Mouse (Mus musculus) c-Kit-positive CD71-negative TER-119-negative erythroid progenitor cells, embryonic 14.5 days (primary cell): ENCODE data around the gene Tbl1xr1.
A peak's percentile ranks its signal among the peaks of the same experiment; 100 is the strongest.

Experiments
- DNase-seq: peaks from one replicate; pipeline ENCODE4 v3.0.0-alpha.2; 2013; ENCODE audit warnings: low read depth

The Tbl1xr1 gene

GRCm38 (mm10) chr3:22076561-22076935, at the start of gene Tbl1xr1:
Tbl1xr1 (plus strand) TSS chr3:22076652.
- DNase-seq = peak; percentile 69

GRCm38 (mm10) chr3:22038004-22038403, 38.4 kb upstream of the Tbl1xr1 start:
- DNase-seq = no peak

- DNase-seq = no peak
These were observed 37.2 kb upstream of the Tbl1xr1 start for GRCm38 (mm10) chr3:22039036-22039795.

- DNase-seq = no peak
These were observed 35.8 kb upstream of the Tbl1xr1 start for GRCm38 (mm10) chr3:22040627-22041026.

- no peak for DNase-seq
These were observed 29.2 kb upstream of the Tbl1xr1 start for GRCm38 (mm10) chr3:22047203-22047602.

DNA sequence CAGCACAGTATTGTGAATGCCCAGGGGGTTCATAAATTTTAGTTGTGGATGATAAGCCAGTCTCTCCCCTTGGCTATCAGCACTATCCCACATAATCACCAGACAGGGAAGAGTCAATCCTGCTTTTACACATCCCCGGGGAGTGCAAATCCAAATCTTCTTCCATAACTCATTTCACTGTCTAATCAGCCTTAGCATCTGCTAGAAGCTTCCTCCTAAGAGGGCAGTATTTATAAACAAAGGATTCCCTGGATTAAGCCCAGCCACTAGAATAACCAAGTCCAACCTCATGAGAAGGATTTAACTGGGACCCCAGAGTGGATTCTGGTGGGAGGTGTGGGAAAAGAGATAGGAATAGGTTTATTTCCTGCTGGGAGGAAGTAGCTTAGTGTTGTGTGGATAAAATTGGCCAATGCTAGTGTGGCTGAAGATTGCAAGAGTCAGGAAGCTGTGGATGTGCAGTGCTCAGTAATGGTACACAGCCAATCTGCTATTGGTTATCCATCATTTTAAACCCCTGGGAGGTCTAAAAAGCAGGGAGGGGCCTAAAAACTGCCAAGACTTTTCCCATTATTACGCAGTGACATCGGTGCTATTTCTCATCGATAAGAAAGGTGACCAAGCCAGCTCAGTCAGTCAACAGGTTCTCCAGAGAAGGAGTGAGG, 19.7 kb upstream of the Tbl1xr1 start:
- DNase-seq = no peak

DNA sequence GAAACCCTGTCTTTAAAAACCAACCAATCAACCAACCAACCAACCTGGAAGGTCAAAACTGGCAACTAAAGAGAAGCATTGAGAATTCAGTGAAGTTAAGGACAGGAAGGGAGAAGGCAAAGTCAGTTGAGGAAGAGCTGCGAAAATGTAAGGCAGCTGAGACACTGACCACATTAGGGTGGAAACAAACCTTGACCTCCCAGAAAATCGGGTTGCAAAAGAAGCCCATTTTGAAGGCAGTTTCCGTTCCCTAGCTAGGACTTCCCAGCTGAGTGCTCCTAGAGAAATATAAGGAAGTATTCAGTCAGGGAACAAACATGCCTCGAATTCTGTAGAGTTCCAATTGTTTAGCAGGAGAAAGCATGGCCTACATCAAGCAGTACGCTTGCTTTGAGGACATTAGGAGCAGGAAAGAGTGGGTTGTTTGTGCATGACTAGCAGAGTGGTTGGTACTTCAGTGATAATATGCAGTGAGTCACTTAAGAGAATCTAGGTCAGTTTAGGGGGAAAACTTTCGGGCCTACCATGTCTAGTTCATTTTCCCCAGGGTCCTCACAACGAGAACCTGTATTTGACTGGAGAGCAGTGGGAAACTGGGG, 18.1 kb upstream of the Tbl1xr1 start:
- no peak for DNase-seq

GRCm38 (mm10) chr3:22061163-22061562, 15.3 kb upstream of the Tbl1xr1 start:
- DNase-seq = no peak

DNA sequence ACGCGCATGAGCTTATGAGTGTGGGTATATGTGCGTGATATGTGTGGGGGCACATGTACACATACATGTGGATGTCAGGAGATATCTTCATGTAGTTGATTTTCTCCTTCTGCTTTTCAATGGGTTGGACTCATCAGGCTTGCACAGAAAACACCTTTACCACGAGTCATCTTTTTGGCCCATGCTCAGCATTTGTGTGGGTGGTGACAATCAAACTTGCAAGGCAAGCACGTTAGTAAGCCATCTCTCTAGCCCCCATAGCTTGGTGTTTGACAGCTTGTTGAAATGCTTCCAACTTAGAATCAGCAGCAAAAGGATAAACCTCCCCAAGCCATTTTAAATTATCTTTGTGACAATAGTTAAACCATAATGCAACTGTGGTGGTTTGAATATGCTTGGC, 7.8 kb upstream of the Tbl1xr1 start:
- DNase-seq = no peak

DNA sequence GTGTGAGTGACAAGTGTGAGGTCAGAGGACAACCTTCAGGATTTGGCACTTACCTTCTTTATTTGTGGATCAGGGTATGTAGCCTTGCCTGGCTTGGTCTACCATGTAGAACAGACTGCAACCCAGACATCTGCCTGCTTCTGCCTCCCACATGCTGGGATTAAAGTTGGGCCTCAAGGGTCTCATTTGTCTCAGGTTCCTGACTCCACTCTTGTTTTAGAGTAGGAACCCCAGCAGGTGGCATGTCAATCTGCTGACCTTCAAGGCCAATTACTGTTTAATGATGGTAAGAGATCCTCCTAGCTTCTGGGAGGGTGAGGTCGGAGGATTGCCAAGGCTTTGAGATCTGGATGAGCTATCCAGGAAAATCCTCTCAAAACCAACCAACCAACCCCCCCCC, 2.5 kb upstream of the Tbl1xr1 start:
- no peak for DNase-seq

DNA sequence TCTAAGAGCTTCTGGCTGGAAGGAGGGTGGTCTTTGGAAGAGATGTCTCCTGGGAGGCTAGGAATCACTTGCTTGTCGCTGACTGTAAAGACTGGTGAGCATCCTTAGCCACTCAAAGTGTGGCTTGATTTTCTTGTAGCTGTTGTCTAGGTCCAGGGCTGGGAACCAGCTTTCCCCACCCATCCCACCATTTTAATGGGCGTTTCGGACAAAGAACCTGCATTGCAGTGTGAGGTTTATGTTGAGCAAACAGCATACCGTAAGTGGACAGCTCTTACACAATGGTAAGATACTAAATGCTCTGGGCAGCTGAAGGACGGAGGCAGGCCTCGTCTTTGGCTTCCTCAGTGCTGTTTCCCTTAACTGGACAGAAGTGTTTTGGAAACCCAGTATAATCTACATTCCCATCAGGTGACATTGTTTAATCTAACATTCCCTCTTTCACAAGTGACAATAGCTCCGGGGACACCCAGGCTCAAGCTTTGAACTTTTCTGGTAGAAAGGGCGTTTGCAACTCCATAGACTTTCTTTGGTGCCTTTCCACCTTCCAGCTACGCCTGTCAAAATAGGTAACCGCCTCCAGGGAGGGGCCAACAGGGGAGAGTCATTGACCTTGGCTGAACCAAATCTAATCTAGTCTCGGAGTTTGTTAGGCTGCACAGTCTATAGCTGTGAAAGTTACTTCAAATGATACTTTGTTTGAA, 1.7 kb upstream of the Tbl1xr1 start:
- no peak for DNase-seq

DNA sequence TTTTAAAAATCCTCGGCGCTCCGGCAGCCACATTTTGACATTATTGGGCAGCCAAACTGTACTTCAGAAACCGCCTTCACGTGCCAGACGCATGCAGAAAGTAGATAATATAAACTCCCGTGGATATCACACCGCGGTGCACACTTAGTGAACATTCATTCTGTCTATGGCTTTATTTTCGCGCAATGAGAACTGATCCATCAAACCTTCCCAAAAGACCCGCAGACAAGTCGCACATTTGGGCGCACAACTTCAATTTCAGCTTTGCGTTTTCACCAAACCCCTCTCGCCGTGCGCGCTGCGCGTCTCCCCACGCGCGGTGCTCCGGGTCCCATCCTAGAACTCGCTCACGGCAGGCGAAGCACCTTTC, 950 bp upstream of the Tbl1xr1 start:
- DNase-seq = no peak

GRCm38 (mm10) chr3:22075887-22076560, 428 bp upstream of the Tbl1xr1 start:
- peak; percentile 79 for DNase-seq

DNA sequence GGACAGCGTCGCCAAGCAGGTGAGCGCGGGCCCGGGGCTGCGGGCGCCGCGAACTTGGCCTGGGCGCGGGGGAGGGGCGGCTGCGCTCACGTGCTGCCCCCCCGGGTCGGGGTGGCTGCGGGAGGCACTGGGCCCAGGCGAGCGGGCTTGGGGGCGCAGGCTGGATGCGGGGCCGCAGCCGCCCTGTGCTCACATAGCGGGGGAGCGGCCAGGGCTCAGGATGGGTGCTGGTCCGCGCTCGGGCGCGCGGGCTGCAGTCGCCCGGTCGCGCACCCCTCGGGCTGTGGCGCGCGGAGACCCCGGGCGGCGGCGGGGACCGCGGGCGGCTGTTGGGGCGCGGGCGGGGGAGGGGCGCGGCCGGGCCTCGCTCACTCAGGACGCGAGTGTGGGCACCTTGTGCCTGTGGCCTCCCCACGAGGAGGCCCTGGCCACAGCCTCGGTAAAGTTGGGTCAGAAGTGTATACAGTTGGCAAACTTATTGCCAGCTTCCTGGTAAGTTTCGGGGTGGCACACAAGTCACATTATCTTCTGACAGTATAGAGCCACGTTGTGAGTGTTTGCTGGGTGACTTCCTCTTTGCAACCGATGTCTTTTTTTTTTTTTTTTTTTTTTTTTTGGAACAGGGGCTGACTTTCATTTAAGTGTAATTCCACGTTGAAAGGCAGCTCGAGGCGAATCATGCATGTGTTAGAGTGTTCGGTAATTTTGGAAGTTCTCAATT, 644 bp downstream of the Tbl1xr1 start:
- no peak for DNase-seq

- DNase-seq = no peak
These were observed 1.4 kb downstream of the Tbl1xr1 start for GRCm38 (mm10) chr3:22077657-22078475.

DNA sequence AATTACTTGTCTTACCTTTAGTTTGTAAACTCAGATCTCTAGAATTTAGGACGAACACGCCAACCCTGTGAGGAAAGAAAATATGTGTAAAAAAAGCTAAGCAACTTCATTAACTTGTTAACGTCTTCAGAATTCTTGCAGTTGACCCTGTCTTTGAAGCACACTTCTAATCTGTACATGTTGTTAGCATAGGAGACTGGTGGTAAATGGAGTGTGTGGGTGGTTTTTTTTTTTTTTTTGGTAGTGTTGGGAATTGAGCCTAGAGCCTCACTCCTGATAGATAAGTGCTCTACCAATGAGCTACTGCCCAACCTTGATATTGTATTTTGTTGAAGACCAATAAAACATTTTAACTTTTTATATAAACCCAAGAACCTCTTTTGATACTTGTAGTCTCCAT, 2.1 kb downstream of the Tbl1xr1 start:
- no peak for DNase-seq

GRCm38 (mm10) chr3:22081869-22082268, 5.4 kb downstream of the Tbl1xr1 start:
- no peak for DNase-seq

GRCm38 (mm10) chr3:22082823-22083222, 6.4 kb downstream of the Tbl1xr1 start:
- no peak for DNase-seq

DNA sequence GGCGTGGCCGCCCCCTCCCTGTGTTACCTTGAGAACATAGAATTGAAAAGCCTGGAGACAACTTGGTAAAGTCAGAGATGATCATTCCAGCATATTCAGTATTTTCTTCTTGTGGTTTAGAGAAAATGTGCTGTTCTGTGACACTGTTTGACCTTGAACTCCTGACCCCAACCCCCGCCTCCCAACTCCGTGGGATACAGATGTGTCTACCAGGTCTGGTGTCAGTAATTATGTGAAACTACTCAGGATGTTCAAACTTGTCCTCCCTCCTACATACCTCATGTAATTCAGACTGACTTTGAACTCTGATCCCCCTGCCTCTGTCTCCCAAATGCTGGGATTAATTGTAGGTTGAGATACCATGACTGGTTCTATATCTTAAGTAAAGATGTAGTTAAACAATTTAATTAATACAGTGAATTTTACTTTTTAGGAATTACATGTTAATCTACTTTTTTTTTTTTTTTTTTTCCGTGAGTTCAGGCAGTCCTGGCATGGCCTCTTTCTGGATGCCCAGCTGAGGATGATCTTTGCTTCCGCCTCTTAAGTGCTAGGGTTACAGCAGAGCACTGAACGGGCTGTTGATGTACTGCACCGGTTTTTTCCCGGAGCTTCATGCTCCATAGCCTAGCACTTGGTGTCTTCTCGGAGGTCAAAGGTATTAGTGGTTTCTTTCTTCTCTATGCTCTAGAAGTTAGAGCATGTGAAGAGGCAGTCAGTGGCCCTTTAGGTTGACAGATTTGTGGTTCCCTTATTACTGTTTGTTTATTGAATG, 8.0 kb downstream of the Tbl1xr1 start:
- no peak for DNase-seq

DNA sequence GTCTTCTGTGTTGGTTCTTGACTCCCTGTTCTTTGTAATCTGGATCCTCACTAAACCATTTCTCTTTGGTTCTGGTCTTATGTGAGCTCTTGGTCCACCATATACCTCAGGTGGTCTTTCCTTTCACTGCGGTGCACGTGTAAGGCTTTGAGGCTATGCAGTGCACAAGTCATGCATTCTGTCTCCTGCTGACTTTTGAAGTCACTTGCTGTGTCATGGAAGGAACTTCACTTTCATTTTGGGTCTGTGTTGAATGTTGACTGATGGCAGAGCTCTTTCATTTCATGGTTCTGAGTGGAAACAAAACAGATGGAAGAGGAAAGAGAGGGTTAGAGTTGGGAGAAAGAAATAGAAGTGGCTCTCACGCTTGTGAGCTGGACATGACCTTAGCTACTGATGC, 13.4 kb downstream of the Tbl1xr1 start:
- DNase-seq = no peak
